Mouse (Mus musculus): ENCODE data around the gene Olfr1126. TPM values are rescaled to one million over a fixed set of nuclear protein-coding genes. Genes with fewer than 3 reads are reported as not detected.

The Olfr1126 gene
- not detected in 2 replicates for total RNA-seq (2023)

DNA sequence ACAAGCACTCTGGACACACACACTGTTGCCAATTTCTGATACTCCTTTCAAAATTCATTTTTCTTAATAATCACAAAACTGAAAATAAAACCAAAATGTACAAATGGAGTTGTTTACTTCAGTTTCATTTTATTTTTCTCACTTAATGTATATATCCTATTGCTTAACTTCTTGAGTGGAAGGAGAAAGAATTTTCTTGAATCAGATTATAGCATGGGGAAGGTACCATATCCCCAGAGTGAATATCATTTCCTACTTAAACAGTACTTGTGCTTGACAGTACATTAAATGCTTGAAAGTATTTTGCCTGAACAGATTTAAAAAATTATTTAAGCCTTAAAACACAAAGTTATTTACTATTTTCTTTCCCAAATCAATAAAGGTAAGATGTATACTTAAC lies at the start of gene Olfr1126:
TSS of gene Olfr1126 (plus strand) at position 301 of the 400 bp plus-strand sequence.

DNA sequence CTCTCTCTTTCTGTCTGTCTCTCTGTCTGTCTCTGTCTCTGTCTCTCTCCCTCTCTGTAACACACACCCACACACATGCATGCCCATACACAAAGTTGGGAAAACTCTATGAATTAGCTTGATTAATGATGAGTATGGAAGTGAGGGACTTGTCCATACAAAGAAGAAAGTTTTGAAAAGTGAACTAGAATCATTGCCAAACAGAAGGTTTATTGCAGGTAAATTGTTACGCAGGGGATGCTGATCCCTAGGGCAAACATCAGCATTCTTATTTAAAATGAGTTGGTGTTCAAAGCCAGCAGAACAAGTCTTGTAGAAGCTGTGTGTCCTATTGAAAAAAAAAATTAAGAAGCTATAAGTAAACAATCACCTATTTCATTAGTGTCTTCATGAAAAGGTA lies 37.4 kb upstream of the Olfr1126 start, which contains the start of gene Olfr1123:
TSS of gene Olfr1123 (plus strand) at position 301 of the 400 bp plus-strand sequence.

DNA sequence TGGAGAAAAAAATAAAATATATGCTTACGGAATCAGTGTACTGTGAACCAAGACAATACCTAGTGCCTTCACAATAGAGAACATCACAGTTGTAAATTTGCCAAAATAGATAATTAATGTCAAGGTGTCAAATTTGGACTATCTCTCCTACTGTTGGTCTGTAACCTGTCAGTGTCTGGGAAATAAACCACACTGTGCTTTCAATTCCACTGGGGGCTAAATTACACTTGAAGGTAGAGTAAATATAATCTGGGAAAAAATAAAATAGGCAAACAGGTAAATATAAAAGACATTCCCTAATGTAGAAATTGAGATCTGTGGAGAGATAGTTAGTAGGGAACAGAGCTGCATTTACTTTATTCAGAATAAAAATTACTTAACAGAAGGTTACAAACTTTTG lies 23.8 kb upstream of the Olfr1126 start, which contains the start of gene Olfr1124:
TSS of gene Olfr1124 (plus strand) at position 301 of the 400 bp plus-strand sequence.

DNA sequence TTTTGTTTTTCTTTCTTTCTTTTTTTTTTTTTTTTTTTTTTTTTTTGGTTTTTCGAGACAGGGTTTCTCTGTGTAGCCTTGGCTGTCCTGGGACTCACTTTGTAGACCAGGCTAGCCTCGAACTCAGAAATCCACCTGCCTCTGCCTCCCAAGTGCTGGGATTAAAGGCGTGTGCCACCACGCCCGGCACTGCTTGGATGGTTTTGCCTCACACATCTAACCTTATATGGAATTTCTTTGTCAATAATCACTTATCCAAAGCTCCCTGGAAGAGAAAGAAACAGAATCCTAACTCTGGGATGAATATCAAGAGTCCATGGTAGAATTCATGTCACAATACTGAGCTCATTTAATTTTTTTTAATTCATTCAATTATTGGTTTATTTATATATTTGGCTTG lies 43.2 kb downstream of the Olfr1126 start, which contains the start of gene Pramel7:
TSS of gene Pramel7 (minus strand) at position 101 of the 400 bp plus-strand sequence.

DNA sequence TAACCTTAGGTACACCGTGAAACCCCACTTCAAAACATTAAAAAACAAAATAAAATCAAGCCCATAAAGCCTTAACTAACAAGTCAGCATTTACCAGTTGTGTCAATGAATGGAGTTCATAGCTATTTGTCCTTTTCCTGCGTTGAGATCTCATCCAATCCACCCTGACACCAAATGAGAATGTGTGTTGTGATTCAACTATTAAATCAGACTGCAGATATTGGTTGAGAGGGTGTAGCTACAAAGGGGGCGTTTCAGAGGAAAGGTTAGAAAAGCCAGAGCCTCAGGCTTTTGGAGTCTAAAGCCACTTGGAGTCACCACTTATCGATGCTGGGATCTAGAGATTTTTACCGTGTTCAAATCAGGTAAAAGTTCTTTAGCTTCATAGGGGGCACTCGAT lies 52.5 kb downstream of the Olfr1126 start, which contains the start of gene Pramel6:
TSS of gene Pramel6 (plus strand) at position 301 of the 400 bp plus-strand sequence.

Other genes with a start within 250 kb of the Olfr1126 start
- gene Olfr1113, start 245.0 kb upstream of the Olfr1126 start, total RNA-seq (2023): not detected in 2 replicates
- not detected in 2 replicates for gene Olfr1115, start 205.9 kb upstream of the Olfr1126 start, total RNA-seq (2023)
- not detected in 2 replicates for gene Olfr1116, start 186.4 kb upstream of the Olfr1126 start, total RNA-seq (2023)
- not detected in 2 replicates for gene Olfr1118, start 146.4 kb upstream of the Olfr1126 start, total RNA-seq (2023)
- not detected in 2 replicates for gene Olfr1120, start 99.1 kb upstream of the Olfr1126 start, total RNA-seq (2023)
- not detected in 2 replicates for gene Olfr1121, start 84.1 kb upstream of the Olfr1126 start, total RNA-seq (2023)
- gene Olfr1122, start 68.1 kb upstream of the Olfr1126 start, total RNA-seq (2023): 0.07 TPM in 1 of 2 replicates, not detected in the other
- not detected in 2 replicates for gene Olfr1123, start 37.3 kb upstream of the Olfr1126 start, total RNA-seq (2023)
- not detected in 2 replicates for gene Olfr1124, start 23.7 kb upstream of the Olfr1126 start, total RNA-seq (2023)
- not detected in 2 replicates for gene Pramel7, start 43.1 kb downstream of the Olfr1126 start, total RNA-seq (2023)
- gene Pramel6, start 52.6 kb downstream of the Olfr1126 start, total RNA-seq (2023): not detected in 2 replicates
- not detected in 2 replicates for gene Olfr153, start 77.8 kb downstream of the Olfr1126 start, total RNA-seq (2023)
- not detected in 2 replicates for gene Olfr1128, start 91.6 kb downstream of the Olfr1126 start, total RNA-seq (2023)
- gene Olfr1129, start 119.9 kb downstream of the Olfr1126 start, total RNA-seq (2023): not detected in 2 replicates
- gene Olfr1130, start 152.2 kb downstream of the Olfr1126 start, total RNA-seq (2023): not detected in 2 replicates
- not detected in 2 replicates for gene Olfr1131, start 173.1 kb downstream of the Olfr1126 start, total RNA-seq (2023)
- not detected in 2 replicates for gene Olfr1132, start 183.6 kb downstream of the Olfr1126 start, total RNA-seq (2023)
- gene Olfr1133, start 193.4 kb downstream of the Olfr1126 start, total RNA-seq (2023): not detected in 2 replicates
- not detected in 2 replicates for gene Olfr1134, start 204.5 kb downstream of the Olfr1126 start, total RNA-seq (2023)
- not detected in 2 replicates for gene Olfr1135, start 219.7 kb downstream of the Olfr1126 start, total RNA-seq (2023)
- gene Olfr1136, start 240.0 kb downstream of the Olfr1126 start, total RNA-seq (2023): not detected in 2 replicates

Measured in neutrophil, adult 65 days (primary cell).